In the genomic region with DNA sequence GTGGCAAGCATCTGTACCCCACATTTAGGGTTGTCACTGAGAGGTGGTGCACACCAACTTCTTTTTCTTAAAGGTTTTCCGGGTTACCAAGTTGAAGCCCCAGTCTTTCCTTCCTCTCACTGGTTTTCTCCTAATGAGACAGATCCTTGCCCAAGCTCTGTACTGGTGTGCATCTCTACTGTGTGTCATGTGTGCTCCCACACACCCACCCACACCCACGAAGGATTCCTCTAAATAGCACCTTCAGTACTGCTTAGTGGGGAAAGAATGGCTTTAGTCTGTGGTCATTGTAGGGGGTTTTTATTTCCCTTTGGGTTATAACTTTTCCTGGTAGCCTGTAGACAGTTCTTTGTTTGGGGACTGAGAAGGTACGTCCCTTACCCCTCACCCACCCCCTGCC, we compare ENCODE assay signal across 26 mouse cellular contexts. TPM values are rescaled to one million over a fixed set of nuclear protein-coding genes. Genes with fewer than 3 reads are reported as not detected.
"Had no signal": no experiment of that assay in that cellular context is flagged by ENCODE, and none has a peak within 500 bp of the region (broad histone marks: within the 10 kb centered on the region; RNA-seq: fewer than 3 reads in every experiment).

No protein-coding gene starts in this region.

- ATAC-seq: forebrain, postnatal 0 days; hindbrain, postnatal 0 days; intestine, embryonic 16.5 days; liver, embryonic 12.5 days had no signal

- DNase-seq: forebrain, postnatal 0 days; gastrocnemius, postnatal 14 days; gastrocnemius, postnatal 36 days; heart, adult 11 months; heart, adult 2 months; heart, postnatal 14 days; heart, postnatal 36 days; kidney, adult 11 months; kidney, adult 2 months; kidney, adult 9 months; kidney, postnatal 14 days; kidney, postnatal 36 days; layer of hippocampus, postnatal 36 days; left cerebral cortex, postnatal 4 days had no signal

RNA-seq across cellular contexts. Expression of a gene that starts 7.0 kb away (rescaled TPM):
- total RNA-seq: forebrain, postnatal 0 days; gastrocnemius, adult 18-20 months; gastrocnemius, adult 8-10 months; gastrocnemius, postnatal 14 days; gastrocnemius, postnatal 36 days; heart, postnatal 14 days; heart, postnatal 36 days; hematopoietic stem cell, adult 5-6 weeks; hindbrain, postnatal 0 days; layer of hippocampus, adult 18-20 months; layer of hippocampus, postnatal 14 days; layer of hippocampus, postnatal 36 days; left cerebral cortex, adult 8-10 months; left cerebral cortex, postnatal 10 days; left cerebral cortex, postnatal 25 days; left cerebral cortex, postnatal 4 days; liver, adult 2 months had no signal

RNA-seq across cellular contexts. Expression of a gene that starts 35.9 kb away (rescaled TPM):
- total RNA-seq: hematopoietic stem cell, adult 5-6 weeks had no signal
